Mouse (Mus musculus) cerebellum, adult (tissue): ENCODE data around the gene Ankrd60.

Experiments used
- ATAC-seq: cut with Nextera tagmentation; 2 replicates; pipeline ENCODE4 v1.9.2; 2017; ENCODE audit warnings: mild to moderate bottlenecking, moderate library complexity, mixed read lengths; ENCODE audit not compliant: insufficient number of reproducible peaks, low FRiP score, low TSS enrichment

The Ankrd60 gene

GRCm38 (mm10) chr2:173532711-173533462 lies 45.3 kb downstream of the Ankrd60 start:
- ATAC-seq = no peak

- no peak for ATAC-seq
Observed at GRCm38 (mm10) chr2:173528493-173528892, 49.7 kb downstream of the Ankrd60 start.

- ATAC-seq = no peak
Observed at GRCm38 (mm10) chr2:173522376-173522775, 55.8 kb downstream of the Ankrd60 start, which contains the start of gene 1700021F07Rik. Gene 1700021F07Rik, plus strand, starts transcription at chr2:173522586.
